Mouse (Mus musculus) splenic B cell, adult 2 months (primary cell): ENCODE measurements around the gene Olfr854.

Experiments used
- DNase-seq: peaks from one replicate; pipeline ENCODE4 v3.0.0-alpha.2; 2011; ENCODE audit warnings: low read depth, low spot score
- H3K27me3 ChIP-seq: 2 replicates; pipeline ENCODE4 v1.6.1; 2012; ENCODE audit warnings: mild to moderate bottlenecking, low read length, moderate library complexity, mixed read lengths; ENCODE audit not compliant: control insufficient read depth, poor library complexity, insufficient read depth, severe bottlenecking
- H3K36me3 ChIP-seq: 2 replicates; pipeline ENCODE4 v1.6.1; 2012; ENCODE audit warnings: mild to moderate bottlenecking, low read length, moderate library complexity, mixed read lengths; ENCODE audit not compliant: control insufficient read depth, poor library complexity, insufficient read depth, severe bottlenecking

Olfr854 gene

DNA sequence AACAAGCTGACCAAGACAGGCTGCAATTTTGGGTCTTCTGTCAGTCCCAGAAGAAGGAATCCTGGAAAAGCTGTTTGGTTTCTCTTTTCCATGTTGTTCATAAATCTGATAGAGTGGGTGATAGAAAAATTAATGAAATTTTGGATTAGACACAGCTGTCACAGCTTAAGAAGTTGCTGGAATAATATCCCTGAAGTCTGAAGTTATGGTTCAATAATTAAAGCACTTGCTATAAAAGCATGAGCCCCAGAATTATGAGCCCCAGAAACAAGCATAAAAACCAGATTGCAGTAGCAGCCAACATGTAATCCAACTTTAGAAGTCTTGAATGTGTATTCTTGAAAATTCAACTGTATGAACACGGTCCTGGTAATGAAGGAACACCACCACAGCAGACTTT is at the start of gene Olfr854:
TSS of gene Olfr854 (minus strand) at position 101 of the 400 bp plus-strand sequence.
- no peaks in the 10 kb centered on the region for H3K27me3 ChIP-seq
- H3K36me3 ChIP-seq, result no peaks in the 10 kb centered on the region
- no peak for DNase-seq

DNA sequence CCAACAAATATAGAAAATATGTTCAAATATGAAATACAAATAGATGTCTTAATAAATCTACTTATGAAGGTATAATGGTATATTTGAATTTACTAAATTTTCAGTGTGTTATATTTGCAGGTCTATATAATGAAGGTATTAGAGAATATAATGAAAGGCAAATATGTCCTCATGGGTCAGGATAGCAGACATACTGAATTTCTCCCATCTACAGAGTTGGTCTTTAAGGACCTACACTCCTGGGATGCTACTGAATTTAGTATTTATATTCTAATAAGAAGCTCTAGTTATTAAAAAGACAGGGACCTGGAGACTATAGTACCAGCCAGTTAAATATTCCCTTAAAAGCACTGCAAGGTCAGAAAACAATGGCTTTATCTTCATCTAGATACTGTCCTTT is 15.1 kb upstream of the Olfr854 start, which contains the start of gene Olfr855:
TSS of gene Olfr855 (plus strand) at position 301 of the 400 bp plus-strand sequence.
- no peak for DNase-seq
- Histone ChIP-seq H3K27me3 (no peaks in the 10 kb centered on the region), H3K36me3 (no peaks in the 10 kb centered on the region)

DNA sequence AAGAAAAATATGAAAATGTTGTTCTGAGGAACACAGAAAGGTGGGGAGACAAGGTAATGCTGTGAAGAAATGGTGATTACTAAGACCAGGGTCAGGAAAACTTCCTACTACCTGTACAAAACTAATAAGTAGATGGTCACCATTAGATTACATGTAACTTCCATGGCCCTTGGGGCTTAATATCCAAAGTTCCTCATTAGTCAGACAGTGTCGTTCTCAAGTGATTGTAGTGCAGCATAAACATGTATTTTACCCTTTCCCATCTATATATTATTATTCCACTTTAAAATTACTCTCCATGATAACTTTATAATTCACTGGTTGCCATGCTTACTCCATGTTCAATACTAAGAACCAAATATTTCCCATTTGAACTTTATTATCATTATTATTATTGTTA is 26.2 kb downstream of the Olfr854 start, which contains the start of gene Olfr853:
TSS of gene Olfr853 (minus strand) at position 101 of the 400 bp plus-strand sequence.
- H3K36me3 ChIP-seq, result no peaks in the 10 kb centered on the region
- no peak for DNase-seq
- no peaks in the 10 kb centered on the region for H3K27me3 ChIP-seq
